Mouse (Mus musculus) myocyte (in vitro differentiated cells): ENCODE data around the gene Cd69.

Experiments used
- E2F4 ChIP-seq: IDR thresholded peaks from one replicate; pipeline ENCODE4 v1.6.1; 2011; ENCODE audit warnings: mild to moderate bottlenecking, control low read depth, moderate library complexity; ENCODE audit not compliant: insufficient read depth
- MAX ChIP-seq: IDR thresholded peaks from one replicate; pipeline ENCODE4 v1.6.1; 2011; ENCODE audit warnings: low read depth, mild to moderate bottlenecking, control low read depth
- MYOD1 ChIP-seq, 3 experiments: IDR thresholded peaks; one replicate each; pipeline ENCODE4 v1.6.1; 2011; ENCODE audit warnings: control low read depth in 2 of 3, low read depth in 2 of 3, mild to moderate bottlenecking in 2 of 3, moderate library complexity in 1 of 3; ENCODE audit not compliant: insufficient read length in 2 of 3, control insufficient read depth in 1 of 3
- POLR2A ChIP-seq: IDR thresholded peaks from one replicate; pipeline ENCODE4 v1.6.1; 2011; ENCODE audit warnings: low read depth, mild to moderate bottlenecking, control low read depth, moderate library complexity; ENCODE audit not compliant: insufficient read length
- POLR2AphosphoS2 ChIP-seq: IDR thresholded peaks from one replicate; pipeline ENCODE4 v1.6.1; 2011; ENCODE audit warnings: low read depth, control low read depth; ENCODE audit not compliant: insufficient read length
- REST ChIP-seq: IDR thresholded peaks from one replicate; pipeline ENCODE4 v1.6.1; 2011; ENCODE audit warnings: mild to moderate bottlenecking, control low read depth, moderate library complexity; ENCODE audit not compliant: insufficient read depth, insufficient read length
- SRF ChIP-seq: IDR thresholded peaks from one replicate; pipeline ENCODE4 v1.6.1; 2011; ENCODE audit warnings: low read depth; ENCODE audit not compliant: control insufficient read depth, insufficient read length
- TCF3 ChIP-seq: IDR thresholded peaks from one replicate; pipeline ENCODE4 v1.6.1; 2011; ENCODE audit warnings: low read depth, control low read depth; ENCODE audit not compliant: insufficient read length
- USF1 ChIP-seq: IDR thresholded peaks from one replicate; pipeline ENCODE4 v1.6.1; 2011; ENCODE audit warnings: low read depth, mild to moderate bottlenecking, control low read depth, moderate library complexity

DNA sequence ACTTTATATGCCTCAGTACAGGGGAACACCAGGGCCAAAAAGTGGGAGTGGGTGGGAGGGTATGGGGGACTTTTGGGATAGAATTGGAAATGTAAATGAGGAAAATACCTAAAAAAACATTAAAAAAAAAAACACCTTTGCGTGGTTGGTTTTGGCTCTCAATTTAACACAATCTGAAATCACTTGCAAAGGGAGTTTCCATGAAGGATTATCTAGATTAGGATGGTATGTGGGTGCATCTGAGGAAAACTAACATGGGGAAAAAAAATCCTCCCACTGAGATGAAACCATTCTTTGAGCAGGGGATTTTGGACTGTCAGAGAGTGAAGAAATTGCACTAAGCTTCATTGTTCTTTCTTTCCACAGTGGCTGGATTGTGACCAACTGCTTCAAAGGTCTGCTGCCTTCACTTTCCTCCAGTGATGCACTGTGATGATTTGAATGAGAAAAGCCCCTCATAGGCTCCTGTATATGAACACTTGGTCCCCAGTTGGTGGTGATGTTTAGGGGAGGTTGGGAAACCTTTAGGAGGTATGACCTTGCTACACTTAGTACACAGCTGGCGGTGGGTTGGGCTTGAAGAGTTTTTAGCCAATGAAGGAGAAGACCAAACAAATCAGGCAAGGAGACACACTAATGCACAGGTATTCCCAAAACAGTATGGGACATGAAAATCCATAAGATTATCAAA lies 38.4 kb downstream of the Cd69 start:
- TF ChIP-seq REST (no peak), POLR2A (no peak), USF1 (no peak), SRF (no peak), POLR2AphosphoS2 (no peak), TCF3 (no peak), E2F4 (no peak), MYOD1 (IDR thresholded peaks at IDR 0.05; ENCODE audit: control insufficient read depth in 1 of 3, insufficient read length in 2 of 3, low read depth in 2 of 3) (no peak), MAX (no peak)
